Mouse (Mus musculus): ENCODE measurements around the gene Nags. TPM values are rescaled to one million over a fixed set of nuclear protein-coding genes. Genes with fewer than 3 reads are reported as not detected.

The Nags gene
- 0.46 and 0.67 TPM in 2 replicates for polyA plus RNA-seq (2015; fragmentation: Nextera tagmentation; extraction: Ambion mirVana)

DNA sequence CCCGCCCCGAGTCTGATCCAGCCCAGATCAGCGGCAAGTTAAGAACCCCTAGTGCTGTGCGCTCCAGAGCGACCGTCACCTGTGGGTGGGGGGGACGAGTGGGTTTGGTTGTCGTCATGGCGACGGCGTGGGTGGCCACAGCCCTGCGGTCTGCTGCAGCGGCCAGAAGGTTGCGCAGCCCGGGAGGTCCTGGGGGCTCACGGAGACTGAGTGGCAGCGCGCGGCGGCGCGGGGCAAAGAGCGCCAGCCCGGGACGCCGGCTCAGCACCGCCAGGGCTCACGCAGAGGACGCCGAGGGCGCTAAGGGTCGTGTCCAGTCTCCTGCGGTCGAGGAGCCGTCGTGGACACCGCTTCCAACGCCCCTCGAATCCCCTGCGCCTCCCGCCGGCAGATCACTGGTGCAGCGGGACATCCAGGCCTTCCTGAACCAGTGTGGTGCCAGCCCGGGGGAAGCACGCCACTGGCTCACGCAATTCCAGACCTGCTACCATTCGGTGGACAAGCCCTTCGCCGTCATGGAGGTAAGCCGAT, at the start of gene Nags:
Gene Nags (plus strand): TSS at position 43 of the 531 bp plus-strand sequence.
- ATAC-seq (ENCODE audit: borderline replicate concordance, extremely low read depth, low FRiP score, low TSS enrichment) = peak; percentile 28; the same call in 1 of the 2 replicates
- peaks cover 79% of the 10 kb centered on the region for H3K27me3 ChIP-seq
- H3K4me3 ChIP-seq = peak within 1 kb of the TSS; percentile 30
- H3K9me3 ChIP-seq = no peaks in the 10 kb centered on the region
- H3K27ac ChIP-seq = no peak within 1 kb of the TSS
- H3K4me2 ChIP-seq = peak within 1 kb of the TSS; percentile 56
- H3K36me3 ChIP-seq = no peaks in the 10 kb centered on the region
- H3K9ac ChIP-seq = no peak within 1 kb of the TSS
- peaks cover 13% of the 10 kb centered on the region for H3K4me1 ChIP-seq
- under 1% methylated on average over 50 of the region's 50 CpGs for WGBS

DNA sequence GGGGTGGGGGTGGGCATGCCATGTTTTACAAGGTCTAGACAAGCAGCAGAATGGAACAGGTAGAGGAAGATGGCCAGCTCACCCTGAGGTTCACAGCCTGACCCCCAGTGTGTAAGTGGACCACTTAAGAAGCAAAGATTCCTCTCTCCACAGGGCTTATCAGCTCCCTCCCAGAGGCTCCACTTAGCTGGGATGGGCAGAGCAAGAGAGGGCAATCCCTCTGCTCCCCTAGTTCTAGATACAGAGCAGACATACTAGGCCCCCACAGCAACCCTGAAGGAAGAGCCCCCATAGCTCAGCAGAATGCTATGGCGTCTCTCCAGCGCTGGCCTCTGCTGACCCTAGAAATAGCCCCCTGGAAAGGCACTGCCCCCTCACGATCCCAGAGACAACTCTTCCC, 49.6 kb upstream of the Nags start:
- ATAC-seq (ENCODE audit: borderline replicate concordance, extremely low read depth, low FRiP score, low TSS enrichment) = no peak
- 73% methylated on average over 3 of the region's 3 CpGs for WGBS
- peaks cover 15% of the 10 kb centered on the region for H3K4me1 ChIP-seq
- H3K27ac ChIP-seq = no peak overlapping the region
- no peak overlapping the region for H3K4me3 ChIP-seq
- H3K4me2 ChIP-seq = no peak overlapping the region
- no peaks in the 10 kb centered on the region for H3K9me3 ChIP-seq
- H3K27me3 ChIP-seq = no peaks in the 10 kb centered on the region
- H3K9ac ChIP-seq = no peak overlapping the region
- no peaks in the 10 kb centered on the region for H3K36me3 ChIP-seq

DNA sequence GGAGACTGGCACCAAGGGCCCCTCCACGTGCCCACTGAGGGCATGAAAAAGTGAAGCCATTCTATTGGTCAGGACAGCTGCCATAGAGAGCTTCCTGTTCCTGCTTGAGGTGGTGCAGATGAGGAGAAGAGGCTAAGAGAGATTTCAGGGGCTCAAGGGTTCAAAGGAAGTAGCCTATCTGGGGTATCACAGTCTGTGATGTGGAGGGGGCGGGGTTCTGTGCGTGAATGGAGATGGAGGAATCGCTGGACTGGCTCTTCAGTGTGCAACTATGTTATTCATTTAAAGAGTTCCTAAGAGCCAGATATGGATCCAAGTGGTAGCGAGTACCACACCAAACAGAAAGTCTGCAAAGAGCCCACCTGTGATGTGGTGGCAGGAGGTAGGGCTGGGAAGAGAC, 48.9 kb upstream of the Nags start:
- Histone ChIP-seq H3K4me2 (peak overlapping the region; percentile 51), H3K4me1 (peaks cover 15% of the 10 kb centered on the region), H3K4me3 (0 out of 2 replicates have a peak overlapping the region, but pooled peaks have one; percentile 20), H3K27ac (no peak overlapping the region), H3K9ac (no peak overlapping the region), H3K36me3 (no peaks in the 10 kb centered on the region), H3K27me3 (peaks cover 3% of the 10 kb centered on the region), H3K9me3 (no peaks in the 10 kb centered on the region)
- 56% methylated on average over 5 of the region's 5 CpGs for WGBS
- no peak for ATAC-seq (ENCODE audit: borderline replicate concordance, extremely low read depth, low FRiP score, low TSS enrichment)

DNA sequence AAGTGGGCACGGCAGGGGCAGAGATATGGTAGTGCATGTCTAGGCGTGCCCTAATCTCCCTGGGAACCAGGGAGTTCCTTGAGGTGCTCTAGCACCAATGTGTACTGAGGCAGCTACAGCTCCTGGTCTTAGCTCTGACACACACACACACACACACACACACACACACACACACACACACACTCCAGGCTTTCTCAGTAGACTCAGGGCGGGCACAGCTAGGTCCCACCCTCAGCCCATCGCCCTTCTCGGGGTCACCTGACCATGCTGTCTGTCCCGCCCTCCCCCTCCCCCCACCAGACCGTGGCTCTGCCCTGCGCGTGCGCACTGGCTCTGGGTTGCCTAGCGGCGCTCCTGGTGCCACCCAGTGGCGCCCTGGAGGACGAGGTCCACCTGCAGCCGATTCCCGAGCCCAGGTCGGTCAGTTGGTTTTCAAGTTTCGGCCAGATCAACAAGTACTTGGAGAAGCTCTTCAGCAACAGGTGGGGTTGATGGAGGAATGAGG, 48.4 kb upstream of the Nags start:
- peak overlapping the region; percentile 51 for H3K4me2 ChIP-seq
- peaks cover 15% of the 10 kb centered on the region for H3K4me1 ChIP-seq
- peak overlapping the region; percentile 20 for H3K4me3 ChIP-seq
- 4% methylated on average over 18 of the region's 18 CpGs for WGBS
- peaks cover 6% of the 10 kb centered on the region for H3K27me3 ChIP-seq
- no peak overlapping the region for H3K27ac ChIP-seq
- ATAC-seq (ENCODE audit: borderline replicate concordance, extremely low read depth, low FRiP score, low TSS enrichment) = peak; percentile 88
- H3K9ac ChIP-seq = peak overlapping the region; percentile 18; the same call in 1 of the 2 replicates
- H3K9me3 ChIP-seq = no peaks in the 10 kb centered on the region
- H3K36me3 ChIP-seq = no peaks in the 10 kb centered on the region

DNA sequence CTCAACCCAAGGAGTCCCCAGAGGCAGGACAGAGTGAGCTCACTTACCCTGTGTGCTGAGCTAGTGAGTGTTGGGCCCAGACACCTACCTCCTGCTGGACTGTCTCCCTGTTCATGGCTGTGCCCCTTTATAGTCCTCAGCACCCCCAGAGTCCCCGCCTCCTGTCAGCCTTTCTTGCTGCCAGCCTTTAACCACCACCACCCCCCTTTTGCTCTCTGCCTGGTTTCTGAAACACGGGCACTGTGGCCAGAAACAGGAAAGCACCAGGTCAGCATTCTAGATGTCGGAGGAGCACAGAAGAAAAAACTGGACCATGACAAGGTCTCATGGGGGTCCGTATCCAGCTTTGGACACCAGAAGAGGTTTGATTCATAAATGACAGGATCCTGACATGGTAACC, 44.1 kb upstream of the Nags start, which contains the start of gene Ppy:
Gene Ppy (minus strand): TSS at position 101 of the 400 bp plus-strand sequence.
- Histone ChIP-seq H3K9me3 (no peaks in the 10 kb centered on the region), H3K4me3 (no peak within 1 kb of the TSS), H3K27me3 (peaks cover 39% of the 10 kb centered on the region), H3K4me1 (peaks cover 19% of the 10 kb centered on the region), H3K9ac (no peak within 1 kb of the TSS), H3K27ac (no peak within 1 kb of the TSS), H3K36me3 (no peaks in the 10 kb centered on the region), H3K4me2 (no peak within 1 kb of the TSS)
- WGBS = 72% methylated on average over 4 of the region's 4 CpGs
- ATAC-seq (ENCODE audit: borderline replicate concordance, extremely low read depth, low FRiP score, low TSS enrichment) = no peak

DNA sequence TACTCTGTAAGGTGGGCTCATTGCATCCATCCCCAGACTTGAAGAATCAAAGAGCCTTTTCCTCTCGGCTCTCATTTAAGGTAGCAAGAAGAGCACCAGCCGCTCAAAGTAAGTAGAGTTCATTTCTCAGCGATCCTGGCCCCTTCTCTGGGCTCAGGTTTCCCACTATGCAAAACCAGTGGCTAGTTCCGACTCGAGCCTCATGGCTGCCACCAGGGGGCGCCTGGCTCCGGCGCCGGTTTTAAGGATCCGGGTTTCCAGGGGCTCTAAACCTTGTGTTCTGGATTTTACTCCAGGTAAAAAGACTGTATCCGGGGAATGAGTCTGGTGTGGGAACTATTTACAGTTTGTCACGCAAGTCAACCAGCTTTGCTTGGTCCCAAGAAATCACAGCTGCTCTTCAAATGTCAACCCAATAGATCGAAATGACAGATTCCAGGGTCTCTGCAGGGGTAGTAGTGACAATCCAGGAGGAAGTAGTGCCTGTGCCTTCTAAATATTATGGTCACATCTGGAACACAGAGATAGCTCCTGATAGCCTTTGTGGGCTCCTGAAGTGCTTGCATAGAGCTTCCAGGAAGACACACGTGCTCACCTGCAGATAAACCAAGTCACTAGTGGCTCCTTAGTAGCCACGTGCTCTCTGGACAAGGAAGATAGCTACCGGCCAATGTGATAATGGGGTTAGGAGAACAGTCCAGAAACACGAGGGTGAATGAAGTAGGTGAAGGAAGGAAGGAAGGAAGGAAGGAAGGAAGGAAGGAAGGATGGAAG, 42.6 kb upstream of the Nags start:
- Histone ChIP-seq H3K4me1 (0 out of 2 replicates have a peak, but pooled peaks cover 5% of the 10 kb centered on the region), H3K4me3 (no peak overlapping the region), H3K27me3 (peaks cover 53% of the 10 kb centered on the region), H3K9me3 (no peaks in the 10 kb centered on the region), H3K4me2 (no peak overlapping the region), H3K36me3 (no peaks in the 10 kb centered on the region), H3K9ac (no peak overlapping the region), H3K27ac (no peak overlapping the region)
- 17% methylated on average over 17 of the region's 17 CpGs for WGBS
- ATAC-seq (ENCODE audit: borderline replicate concordance, extremely low read depth, low FRiP score, low TSS enrichment) = no peak

DNA sequence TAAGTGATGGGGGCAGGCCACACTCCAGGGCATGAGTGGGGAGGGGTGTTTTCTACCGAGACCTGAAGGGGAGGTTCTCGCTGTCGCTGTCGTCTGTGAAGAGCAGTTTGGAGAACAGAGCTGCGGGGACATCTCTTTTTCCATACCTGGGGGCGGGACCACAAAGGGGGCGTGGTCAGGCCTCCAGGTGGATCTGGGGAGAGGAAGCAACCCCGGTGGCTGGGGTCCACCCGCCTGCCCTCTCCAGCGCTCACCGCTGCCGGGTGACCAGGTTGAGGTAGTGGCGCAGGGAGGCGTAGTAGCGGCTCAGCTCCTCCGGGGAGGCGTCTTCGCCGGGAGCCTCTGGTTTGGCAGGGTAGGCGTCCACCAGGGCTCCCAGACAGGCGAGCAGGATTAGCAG, 38.4 kb upstream of the Nags start:
- Histone ChIP-seq H3K9ac (no peak overlapping the region), H3K4me2 (peak overlapping the region; percentile 33; the same call in 1 of the 2 replicates), H3K27ac (no peak overlapping the region), H3K9me3 (no peaks in the 10 kb centered on the region), H3K36me3 (no peaks in the 10 kb centered on the region), H3K4me1 (0 out of 2 replicates have a peak, but pooled peaks cover 5% of the 10 kb centered on the region), H3K4me3 (peak overlapping the region; percentile 21; the same call in 1 of the 2 replicates), H3K27me3 (peaks cover 64% of the 10 kb centered on the region)
- ATAC-seq (ENCODE audit: borderline replicate concordance, extremely low read depth, low FRiP score, low TSS enrichment) = no peak
- WGBS = 1% methylated on average over 21 of the region's 21 CpGs

DNA sequence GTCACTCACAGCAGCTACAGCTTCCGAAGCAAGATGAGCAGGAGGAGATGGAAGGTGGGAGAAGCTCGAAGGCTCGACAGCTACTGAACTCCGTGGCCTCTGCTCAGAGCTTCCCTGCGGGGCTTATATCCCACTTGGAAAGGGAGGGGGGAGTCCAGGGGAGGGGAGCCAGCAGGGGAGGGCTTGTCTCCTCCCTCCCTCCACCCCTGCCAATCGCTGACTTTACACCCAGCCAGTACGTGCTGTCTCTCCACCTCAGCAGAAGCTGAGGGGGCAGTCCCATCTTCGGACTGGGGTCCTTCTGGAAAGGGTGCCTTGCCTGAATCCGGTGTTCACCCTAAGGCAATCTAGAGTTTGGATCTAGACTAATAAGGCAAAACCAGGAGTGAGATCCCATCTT, 37.6 kb upstream of the Nags start, which contains the start of gene Pyy:
Gene Pyy (minus strand): TSS at position 101 of the 400 bp plus-strand sequence.
- peak within 1 kb of the TSS; percentile 21; the same call in 1 of the 2 replicates for H3K4me3 ChIP-seq
- no peaks in the 10 kb centered on the region for H3K9me3 ChIP-seq
- no peaks in the 10 kb centered on the region for H3K36me3 ChIP-seq
- no peaks in the 10 kb centered on the region for H3K4me1 ChIP-seq
- no peak within 1 kb of the TSS for H3K27ac ChIP-seq
- peaks cover 59% of the 10 kb centered on the region for H3K27me3 ChIP-seq
- no peak within 1 kb of the TSS for H3K9ac ChIP-seq
- 13% methylated on average over 9 of the region's 9 CpGs for WGBS
- peak within 1 kb of the TSS; percentile 33; the same call in 1 of the 2 replicates for H3K4me2 ChIP-seq
- ATAC-seq (ENCODE audit: borderline replicate concordance, extremely low read depth, low FRiP score, low TSS enrichment) = no peak

DNA sequence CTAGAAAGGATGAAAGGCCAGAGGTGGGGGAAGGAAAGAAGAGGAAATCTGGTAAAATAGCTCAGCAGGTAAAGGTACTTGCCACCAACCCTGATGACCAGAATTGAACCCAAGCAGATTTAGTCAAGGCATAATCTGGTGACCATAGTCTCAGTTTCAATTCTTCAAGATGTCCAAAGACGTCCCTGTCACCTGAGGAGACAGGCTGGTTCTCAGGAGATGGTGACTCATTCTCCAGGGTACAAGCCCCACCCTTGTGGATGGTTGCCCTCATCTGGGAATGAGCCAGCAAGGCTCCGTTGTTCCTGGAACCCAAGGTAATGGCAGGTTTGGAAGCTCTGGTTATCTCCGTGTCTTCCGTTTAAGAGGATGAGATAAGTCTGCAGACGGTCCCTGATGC, 33.7 kb upstream of the Nags start:
- WGBS = 67% methylated on average over 5 of the region's 5 CpGs
- ATAC-seq (ENCODE audit: borderline replicate concordance, extremely low read depth, low FRiP score, low TSS enrichment) = no peak

DNA sequence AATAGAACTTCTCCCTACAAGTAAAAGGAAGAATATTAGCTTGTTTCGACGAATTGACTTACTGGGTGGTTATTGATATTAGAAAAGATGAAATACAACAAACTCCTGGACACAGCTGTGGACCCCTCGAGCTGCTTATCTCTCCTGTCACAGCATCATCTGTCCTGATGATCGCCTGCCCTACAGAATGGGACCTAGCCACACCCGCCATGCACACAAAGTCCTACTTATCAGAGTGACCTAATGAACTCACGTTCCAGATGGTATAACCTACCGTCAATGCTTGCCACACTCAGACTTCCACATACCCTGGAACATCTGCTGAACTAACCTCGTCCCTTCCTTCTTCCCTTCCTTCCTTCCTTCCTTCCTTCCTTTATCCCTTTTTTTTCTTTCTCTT, 29.1 kb upstream of the Nags start:
- no peak overlapping the region for H3K4me2 ChIP-seq
- no peaks in the 10 kb centered on the region for H3K9me3 ChIP-seq
- WGBS = 37% methylated on average over 8 of the region's 8 CpGs
- no peaks in the 10 kb centered on the region; the same call in 1 of the 2 replicates for H3K27me3 ChIP-seq
- no peak overlapping the region for H3K4me3 ChIP-seq
- no peak overlapping the region for H3K27ac ChIP-seq
- H3K36me3 ChIP-seq = no peaks in the 10 kb centered on the region
- H3K9ac ChIP-seq = no peak overlapping the region
- no peaks in the 10 kb centered on the region for H3K4me1 ChIP-seq
- ATAC-seq (ENCODE audit: borderline replicate concordance, extremely low read depth, low FRiP score, low TSS enrichment) = no peak

More for the DNA sequence above, 33.7 kb upstream of the Nags start:
- Histone ChIP-seq H3K4me3 (no peak overlapping the region), H3K27me3 (peaks cover 28% of the 10 kb centered on the region), H3K4me2 (no peak overlapping the region), H3K4me1 (no peaks in the 10 kb centered on the region), H3K9me3 (no peaks in the 10 kb centered on the region), H3K9ac (no peak overlapping the region), H3K27ac (no peak overlapping the region), H3K36me3 (no peaks in the 10 kb centered on the region)

DNA sequence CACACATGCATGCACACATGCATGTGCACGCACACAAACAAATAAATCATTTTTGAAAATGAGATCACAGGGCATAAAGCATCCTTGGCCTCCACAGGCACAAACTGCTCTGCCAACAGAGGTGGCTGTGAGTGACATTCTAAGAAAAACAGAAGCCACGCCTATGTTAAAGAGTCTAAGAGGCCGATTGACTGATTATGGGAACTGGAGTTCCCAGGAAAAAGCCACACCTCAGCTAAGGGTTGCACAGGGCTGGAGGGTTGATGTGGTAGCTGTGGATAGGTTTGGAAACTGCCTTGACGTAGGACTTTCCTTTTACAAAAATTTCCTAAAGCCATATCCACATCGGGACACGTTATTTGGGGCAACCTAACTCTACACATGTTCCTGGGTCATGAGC, 27.9 kb upstream of the Nags start:
- 63% methylated on average over 6 of the region's 6 CpGs for WGBS
- no peak for ATAC-seq (ENCODE audit: borderline replicate concordance, extremely low read depth, low FRiP score, low TSS enrichment)

DNA sequence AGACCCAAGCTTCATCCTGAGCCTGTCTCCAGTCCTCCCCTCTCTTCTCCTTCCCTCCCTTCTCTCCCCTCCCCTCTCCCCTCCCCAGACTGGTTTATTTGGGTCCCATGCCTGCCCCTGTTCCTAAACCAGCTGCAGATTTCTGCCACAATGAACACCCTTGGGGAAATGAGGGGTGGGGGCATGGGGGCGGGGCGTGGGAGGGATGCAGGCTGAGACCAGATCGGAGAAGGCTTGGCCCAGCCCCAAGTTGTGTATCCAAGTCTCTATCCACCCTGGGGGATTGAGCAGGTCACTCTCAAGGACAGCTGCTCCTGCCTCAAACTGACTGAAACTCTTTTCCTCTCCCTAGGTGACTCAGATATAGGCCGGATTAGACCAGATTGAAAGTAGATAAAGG, 10.8 kb upstream of the Nags start:
- Histone ChIP-seq H3K36me3 (no peaks in the 10 kb centered on the region), H3K9ac (no peak overlapping the region), H3K9me3 (no peaks in the 10 kb centered on the region), H3K27me3 (peaks cover 3% of the 10 kb centered on the region; the same call in 1 of the 2 replicates), H3K4me3 (no peak overlapping the region), H3K27ac (no peak overlapping the region), H3K4me1 (no peaks in the 10 kb centered on the region), H3K4me2 (no peak overlapping the region)
- 28% methylated on average over 4 of the region's 4 CpGs for WGBS
- no peak for ATAC-seq (ENCODE audit: borderline replicate concordance, extremely low read depth, low FRiP score, low TSS enrichment)

More for the DNA sequence above, 27.9 kb upstream of the Nags start:
- Histone ChIP-seq H3K36me3 (no peaks in the 10 kb centered on the region), H3K27ac (no peak overlapping the region), H3K27me3 (no peaks in the 10 kb centered on the region; the same call in 1 of the 2 replicates), H3K9ac (no peak overlapping the region), H3K4me1 (no peaks in the 10 kb centered on the region), H3K4me2 (no peak overlapping the region), H3K9me3 (no peaks in the 10 kb centered on the region), H3K4me3 (no peak overlapping the region)
